Mouse (Mus musculus): ENCODE data around the gene Syt1. TPM values are rescaled to one million over a fixed set of nuclear protein-coding genes. Genes with fewer than 3 reads are reported as not detected.

The Syt1 gene
- polyA plus RNA-seq, 1 experiment from 2014 or later, result 4.5 TPM

GRCm38 (mm10) chr10:108679675-108680390 lies 330.9 kb downstream of the Syt1 start:
- H3K9me3 ChIP-seq (ENCODE audit: control insufficient read depth), result no peaks in the 10 kb centered on the region
- no peaks in the 10 kb centered on the region for H3K27me3 ChIP-seq (replicated peaks; ENCODE audit: control insufficient read depth, insufficient read depth, low read length)
- H3K27ac ChIP-seq (ENCODE audit: low read depth, low read length), result no peak overlapping the region
- H3K4me3 ChIP-seq (ENCODE audit: low read depth, low read length), result no peak overlapping the region
- TF ChIP-seq CTCF (IDR thresholded peaks at IDR 0.05; ENCODE audit: low read depth), result no peak
- H3K4me1 ChIP-seq (replicated peaks; ENCODE audit: control insufficient read depth, insufficient read depth, low read length), result no peaks in the 10 kb centered on the region
- no peak for ATAC-seq
- H3K36me3 ChIP-seq (ENCODE audit: control insufficient read depth, insufficient read depth), result no peaks in the 10 kb centered on the region
- no peak overlapping the region for H3K4me2 ChIP-seq (replicated peaks; ENCODE audit: low read depth)
- 49% methylated on average over 14 of the region's 14 CpGs for WGBS
- H3K9ac ChIP-seq (ENCODE audit: low read depth, low read length), result no peak overlapping the region

- Histone ChIP-seq H3K4me3 (ENCODE audit: low read depth, low read length) (no peak overlapping the region), H3K9ac (ENCODE audit: low read depth, low read length) (no peak overlapping the region), H3K27ac (ENCODE audit: low read depth, low read length) (no peak overlapping the region), H3K9me3 (ENCODE audit: control insufficient read depth) (no peaks in the 10 kb centered on the region), H3K27me3 (replicated peaks; ENCODE audit: control insufficient read depth, insufficient read depth, low read length) (no peaks in the 10 kb centered on the region), H3K4me1 (replicated peaks; ENCODE audit: control insufficient read depth, insufficient read depth, low read length) (no peaks in the 10 kb centered on the region), H3K36me3 (ENCODE audit: control insufficient read depth, insufficient read depth) (no peaks in the 10 kb centered on the region), H3K4me2 (replicated peaks; ENCODE audit: low read depth) (no peak overlapping the region)
- ATAC-seq, result no peak
- no peak for TF ChIP-seq CTCF (IDR thresholded peaks at IDR 0.05; ENCODE audit: low read depth)
- 78% methylated on average over 8 of the region's 8 CpGs for WGBS
These were observed 333.7 kb downstream of the Syt1 start for GRCm38 (mm10) chr10:108677053-108677452.

GRCm38 (mm10) chr10:108668944-108669343 lies 341.8 kb downstream of the Syt1 start:
- Histone ChIP-seq H3K36me3 (ENCODE audit: control insufficient read depth, insufficient read depth) (no peaks in the 10 kb centered on the region), H3K4me3 (ENCODE audit: low read depth, low read length) (no peak overlapping the region), H3K4me1 (replicated peaks; ENCODE audit: control insufficient read depth, insufficient read depth, low read length) (no peaks in the 10 kb centered on the region), H3K9ac (ENCODE audit: low read depth, low read length) (no peak overlapping the region), H3K27me3 (replicated peaks; ENCODE audit: control insufficient read depth, insufficient read depth, low read length) (no peaks in the 10 kb centered on the region), H3K27ac (ENCODE audit: low read depth, low read length) (no peak overlapping the region), H3K9me3 (ENCODE audit: control insufficient read depth) (no peaks in the 10 kb centered on the region), H3K4me2 (replicated peaks; ENCODE audit: low read depth) (no peak overlapping the region)
- 88% methylated on average over 3 of the region's 3 CpGs for WGBS
- no peak for ATAC-seq
- TF ChIP-seq CTCF (IDR thresholded peaks at IDR 0.05; ENCODE audit: low read depth), result no peak

- no peak overlapping the region for H3K4me3 ChIP-seq (ENCODE audit: low read depth, low read length)
- H3K9me3 ChIP-seq (ENCODE audit: control insufficient read depth), result no peaks in the 10 kb centered on the region
- no peaks in the 10 kb centered on the region for H3K4me1 ChIP-seq (replicated peaks; ENCODE audit: control insufficient read depth, insufficient read depth, low read length)
- no peak overlapping the region for H3K27ac ChIP-seq (ENCODE audit: low read depth, low read length)
- H3K36me3 ChIP-seq (ENCODE audit: control insufficient read depth, insufficient read depth), result no peaks in the 10 kb centered on the region
- H3K4me2 ChIP-seq (replicated peaks; ENCODE audit: low read depth), result no peak overlapping the region
- no peaks in the 10 kb centered on the region for H3K27me3 ChIP-seq (replicated peaks; ENCODE audit: control insufficient read depth, insufficient read depth, low read length)
- H3K9ac ChIP-seq (ENCODE audit: low read depth, low read length), result no peak overlapping the region
- ATAC-seq, result no peak
- TF ChIP-seq CTCF (IDR thresholded peaks at IDR 0.05; ENCODE audit: low read depth), result no peak
- 71% methylated on average over 3 of the region's 3 CpGs for WGBS
These were observed 350.5 kb downstream of the Syt1 start for GRCm38 (mm10) chr10:108660295-108660694.

- WGBS, result 82% methylated on average over 2 of the region's 2 CpGs
- Histone ChIP-seq H3K27ac (ENCODE audit: low read depth, low read length) (no peak overlapping the region), H3K9ac (ENCODE audit: low read depth, low read length) (no peak overlapping the region), H3K4me3 (ENCODE audit: low read depth, low read length) (no peak overlapping the region), H3K9me3 (ENCODE audit: control insufficient read depth) (no peaks in the 10 kb centered on the region), H3K4me1 (replicated peaks; ENCODE audit: control insufficient read depth, insufficient read depth, low read length) (no peaks in the 10 kb centered on the region), H3K4me2 (replicated peaks; ENCODE audit: low read depth) (no peak overlapping the region), H3K27me3 (replicated peaks; ENCODE audit: control insufficient read depth, insufficient read depth, low read length) (no peaks in the 10 kb centered on the region), H3K36me3 (ENCODE audit: control insufficient read depth, insufficient read depth) (no peaks in the 10 kb centered on the region)
- TF ChIP-seq CTCF (IDR thresholded peaks at IDR 0.05; ENCODE audit: low read depth), result no peak
- ATAC-seq, result no peak
These were observed 352.5 kb downstream of the Syt1 start for GRCm38 (mm10) chr10:108658300-108658699.

DNA sequence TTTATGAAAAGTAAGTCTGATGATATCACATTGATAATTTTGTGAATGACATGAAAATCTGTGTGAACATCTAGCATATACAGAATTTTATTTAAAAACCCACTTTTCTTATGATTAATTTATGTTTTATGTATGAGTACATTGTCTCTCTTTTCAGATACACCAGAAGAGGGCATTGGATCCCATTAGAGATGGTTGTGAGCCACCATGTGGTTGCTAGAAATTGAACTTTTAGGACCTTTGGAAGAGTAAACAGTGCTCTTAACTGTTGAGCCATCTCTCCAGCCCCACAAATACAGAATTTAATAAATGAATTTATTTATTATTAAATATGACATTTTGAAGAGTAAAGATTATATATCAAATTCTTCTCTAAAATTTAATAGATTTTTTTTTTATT lies 353.1 kb downstream of the Syt1 start:
- H3K9me3 ChIP-seq (ENCODE audit: control insufficient read depth), result no peaks in the 10 kb centered on the region
- no peak overlapping the region for H3K27ac ChIP-seq (ENCODE audit: low read depth, low read length)
- ATAC-seq, result no peak
- H3K9ac ChIP-seq (ENCODE audit: low read depth, low read length), result no peak overlapping the region
- no peak for TF ChIP-seq CTCF (IDR thresholded peaks at IDR 0.05; ENCODE audit: low read depth)
- no peak overlapping the region for H3K4me3 ChIP-seq (ENCODE audit: low read depth, low read length)
- no peaks in the 10 kb centered on the region for H3K27me3 ChIP-seq (replicated peaks; ENCODE audit: control insufficient read depth, insufficient read depth, low read length)
- no peaks in the 10 kb centered on the region for H3K4me1 ChIP-seq (replicated peaks; ENCODE audit: control insufficient read depth, insufficient read depth, low read length)
- H3K36me3 ChIP-seq (ENCODE audit: control insufficient read depth, insufficient read depth), result no peaks in the 10 kb centered on the region
- H3K4me2 ChIP-seq (replicated peaks; ENCODE audit: low read depth), result no peak overlapping the region

All from intestine, postnatal 0 days (tissue).